Mouse (Mus musculus): ENCODE results near the gene Zyg11b. TPM values are rescaled to one million over a fixed set of nuclear protein-coding genes. Genes with fewer than 3 reads are reported as not detected.

Zyg11b gene
- 10 to 100 TPM; 37.7 to 38.7 TPM for total RNA-seq (2021)
- long read RNA-seq, experiment 1, full-length matches to known transcripts, result 3 of 10 reads
- long read RNA-seq, experiment 1, partial matches to known transcripts, result 0 of 10 reads
- long read RNA-seq, experiment 1, other reads (novel, unspliced or antisense), result 7 of 10 reads
- long read RNA-seq, experiment 2, full-length matches to known transcripts, result 3 of 16 reads
- long read RNA-seq, experiment 2, partial matches to known transcripts, result 2 of 16 reads
- long read RNA-seq, experiment 2, other reads (novel, unspliced or antisense), result 11 of 16 reads

DNA sequence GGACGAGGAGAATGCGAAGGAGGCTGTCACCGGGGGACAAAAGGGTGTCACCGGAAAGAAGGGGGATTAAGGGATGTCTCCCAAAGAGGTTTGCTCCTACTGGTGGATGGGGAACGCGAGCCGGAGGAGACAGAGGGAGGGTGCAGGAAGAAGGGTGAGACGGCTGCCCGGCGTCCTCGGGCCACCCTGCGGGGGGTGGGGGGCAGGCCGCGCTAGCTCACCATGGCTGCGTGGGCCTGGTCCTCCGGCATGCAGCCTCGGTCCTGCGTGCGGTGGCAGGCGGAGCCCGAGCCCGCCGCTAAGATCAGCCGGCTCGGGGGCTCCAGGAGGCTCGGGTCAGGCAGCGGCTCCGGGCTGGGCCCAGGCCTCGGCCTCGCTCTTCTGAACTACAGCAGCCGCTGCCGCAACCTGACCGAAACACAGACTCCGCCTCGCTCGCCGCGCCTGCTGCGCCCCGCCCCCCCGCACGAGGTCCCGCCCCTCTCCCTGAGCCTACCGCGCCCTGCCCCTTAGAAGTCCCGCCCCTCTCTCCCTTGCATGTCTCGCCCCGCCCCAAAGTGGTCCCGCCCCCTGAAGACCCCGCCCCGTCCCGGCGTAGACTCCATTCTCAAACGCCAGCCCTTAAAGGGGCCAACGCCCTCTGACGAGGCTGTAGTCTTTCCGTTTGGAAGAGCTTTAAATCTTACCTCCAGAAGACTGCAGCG, at the start of gene Zyg11b:
Zyg11b (minus strand) TSS at position 427 of the 704 bp plus-strand sequence.
- intact Hi-C loops (cut with DNase I; ENCODE audit: low total_unique reads), result no loop called here
- DNase-seq, result peak; percentile 92

DNA sequence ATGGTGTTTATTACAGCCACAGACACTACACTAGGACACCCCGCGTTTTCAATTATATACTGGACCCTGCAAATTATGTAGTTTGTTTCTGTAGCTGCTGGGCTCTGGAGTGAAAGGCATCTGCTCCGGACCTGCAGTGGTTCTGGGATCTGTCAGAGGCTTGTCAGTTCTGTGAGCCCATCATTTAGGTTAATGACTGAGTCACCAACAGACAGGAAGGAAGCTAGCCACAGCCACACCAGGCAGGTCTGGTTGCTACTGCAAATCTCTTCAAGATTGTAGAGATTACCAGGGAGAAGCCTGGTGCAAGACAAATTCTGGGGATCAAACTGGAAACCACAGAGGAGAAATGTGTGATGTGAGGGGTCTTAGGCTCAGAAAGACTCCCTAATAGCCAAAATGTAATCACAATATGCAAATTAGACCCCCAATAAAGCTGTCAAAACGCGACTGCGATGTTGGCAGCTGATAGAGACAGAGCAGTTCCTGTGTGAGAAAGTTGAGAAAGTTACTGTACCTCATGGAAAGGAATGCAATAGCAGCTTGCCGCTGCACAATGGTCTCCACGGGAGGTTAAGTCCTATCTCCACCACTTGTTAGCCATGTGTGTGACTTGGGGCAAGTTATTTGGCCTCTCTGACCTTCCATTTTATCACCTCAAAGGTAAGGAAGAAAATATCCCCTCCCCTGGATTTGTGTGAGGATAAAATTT, 49.1 kb upstream of the Zyg11b start:
- intact Hi-C loops (cut with DNase I; ENCODE audit: low total_unique reads), result loop anchor here (10.0 kb wide), 1 partner anchor 125 kb away; no protein-coding TSS in a partner anchor
- no peak for DNase-seq

DNA sequence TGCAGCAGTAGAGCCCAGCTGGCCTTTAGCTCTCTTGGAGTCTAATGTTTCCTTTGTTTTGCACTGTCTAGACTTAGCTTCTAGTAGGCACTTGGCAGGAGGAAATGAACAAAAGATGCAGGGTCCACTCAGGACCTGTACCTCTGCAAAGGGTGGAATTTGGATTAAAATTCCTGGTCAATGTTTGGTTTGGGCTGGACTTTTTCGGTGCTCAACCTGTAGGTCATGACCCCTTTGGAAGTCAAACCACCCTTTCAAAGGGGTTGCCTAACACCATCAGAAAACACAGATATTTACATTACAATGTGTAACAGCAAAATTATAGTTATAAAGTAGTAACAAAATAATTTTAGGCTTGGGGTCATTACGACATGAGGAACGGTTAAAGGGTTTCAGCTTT, 48.2 kb upstream of the Zyg11b start:
- intact Hi-C loops (cut with DNase I; ENCODE audit: low total_unique reads), result loop anchor here (10.0 kb wide), 1 partner anchor 126 kb away; no protein-coding TSS in a partner anchor
- no peak for DNase-seq

DNA sequence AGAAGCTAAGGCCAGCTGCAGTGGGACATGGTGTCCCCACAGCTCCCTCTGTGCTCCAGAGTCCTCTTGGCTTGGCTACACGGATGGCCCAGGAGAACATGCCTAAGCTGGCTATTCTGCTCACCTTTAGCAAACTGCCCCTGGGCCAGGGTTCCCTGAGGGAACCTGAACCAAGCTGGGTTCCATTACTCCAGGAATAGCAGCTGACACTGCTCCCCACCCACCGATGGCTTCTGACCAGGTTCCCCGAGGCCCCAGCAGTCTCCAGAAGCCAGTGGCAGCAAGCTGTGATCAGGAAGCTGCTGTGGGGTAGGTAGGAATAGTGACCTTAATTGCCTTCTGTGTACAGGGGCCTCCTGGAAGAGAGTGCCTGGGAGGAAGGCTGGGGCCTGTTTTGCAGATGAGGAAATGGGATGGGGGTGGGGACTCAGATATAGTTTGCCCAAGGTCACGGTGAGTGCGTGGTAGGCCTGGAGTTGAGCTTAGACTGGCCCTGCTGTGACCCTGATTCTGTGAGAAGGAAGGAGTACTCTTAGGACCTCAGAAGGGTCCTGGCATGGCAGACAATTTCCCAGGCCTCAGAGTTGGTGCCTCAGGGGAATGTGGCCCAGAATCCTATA, 47.5 kb upstream of the Zyg11b start:
- intact Hi-C loops (cut with DNase I; ENCODE audit: low total_unique reads), result loop anchor here (10.0 kb wide), 1 partner anchor 126 kb away; no protein-coding TSS in a partner anchor
- peak; percentile 62 for DNase-seq

DNA sequence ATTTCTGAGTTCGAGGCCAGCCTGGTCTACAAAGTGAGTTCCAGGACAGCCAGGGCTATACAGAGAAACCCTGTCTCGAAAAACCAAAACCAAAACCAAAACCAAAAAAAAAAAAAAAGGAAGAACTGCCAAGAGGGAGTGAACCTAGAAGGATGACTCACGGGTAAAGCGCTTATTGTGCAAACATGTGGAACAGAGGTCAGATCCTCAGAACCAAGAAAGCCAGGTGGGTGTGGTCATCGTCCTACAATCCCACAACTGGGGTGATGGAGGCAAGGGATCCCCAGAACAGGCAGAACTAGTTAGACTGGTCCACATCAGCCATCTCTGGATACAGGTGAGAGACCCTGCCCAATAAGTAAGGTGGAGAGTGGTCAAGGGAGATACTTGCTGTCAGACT, 46.2 kb upstream of the Zyg11b start:
- DNase-seq, result no peak
- intact Hi-C loops (cut with DNase I; ENCODE audit: low total_unique reads), result loop anchor here (10.0 kb wide), 1 partner anchor 128 kb away; no protein-coding TSS in a partner anchor

DNA sequence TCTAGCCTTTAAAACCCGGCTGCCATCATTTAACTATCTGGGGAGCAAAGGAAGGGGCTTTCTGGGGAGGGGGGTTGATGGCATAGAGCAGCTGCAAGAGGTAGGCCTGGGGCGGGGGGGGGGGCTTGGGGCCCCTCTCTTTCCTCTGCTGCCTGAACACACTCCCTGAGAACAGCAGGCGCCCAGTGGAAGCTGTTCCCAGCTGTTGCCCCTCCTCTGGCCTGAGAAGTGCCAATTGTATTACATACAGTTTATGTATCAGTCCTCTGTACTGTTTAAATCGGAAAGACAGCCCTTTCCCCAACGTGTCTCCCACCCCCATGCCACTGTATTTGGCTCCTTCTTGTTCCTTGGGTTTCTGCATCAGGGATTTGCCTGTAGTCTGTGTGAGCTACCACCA, 44.9 kb upstream of the Zyg11b start:
- DNase-seq, result no peak
- intact Hi-C loops (cut with DNase I; ENCODE audit: low total_unique reads), result loop anchor here (10.0 kb wide), 1 partner anchor 129 kb away; no protein-coding TSS in a partner anchor

DNA sequence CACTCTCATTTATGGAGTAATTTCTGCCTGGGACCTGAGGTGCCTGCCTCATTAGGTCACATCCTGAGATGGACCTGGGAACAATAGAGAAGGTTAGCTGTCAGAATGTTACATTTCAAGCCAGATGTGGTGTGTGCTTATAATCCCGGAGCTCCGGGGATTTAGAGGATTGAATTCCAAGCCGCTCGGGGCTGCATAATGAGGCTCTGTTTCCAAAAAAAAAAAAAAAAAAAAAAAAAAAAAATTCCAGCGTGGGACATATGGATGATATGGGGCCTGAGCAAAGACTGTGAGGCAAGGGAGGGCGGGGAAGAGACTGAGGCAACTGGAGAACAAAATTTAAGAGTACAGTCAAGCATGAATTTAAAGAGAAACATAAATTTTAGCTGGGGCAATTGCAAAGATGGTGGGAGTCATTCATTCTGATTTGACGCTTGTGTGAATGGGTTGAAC, 43.8 kb upstream of the Zyg11b start:
- no peak for DNase-seq
- intact Hi-C loops (cut with DNase I; ENCODE audit: low total_unique reads), result loop anchor here (10.0 kb wide), 1 partner anchor 130 kb away; no protein-coding TSS in a partner anchor

DNA sequence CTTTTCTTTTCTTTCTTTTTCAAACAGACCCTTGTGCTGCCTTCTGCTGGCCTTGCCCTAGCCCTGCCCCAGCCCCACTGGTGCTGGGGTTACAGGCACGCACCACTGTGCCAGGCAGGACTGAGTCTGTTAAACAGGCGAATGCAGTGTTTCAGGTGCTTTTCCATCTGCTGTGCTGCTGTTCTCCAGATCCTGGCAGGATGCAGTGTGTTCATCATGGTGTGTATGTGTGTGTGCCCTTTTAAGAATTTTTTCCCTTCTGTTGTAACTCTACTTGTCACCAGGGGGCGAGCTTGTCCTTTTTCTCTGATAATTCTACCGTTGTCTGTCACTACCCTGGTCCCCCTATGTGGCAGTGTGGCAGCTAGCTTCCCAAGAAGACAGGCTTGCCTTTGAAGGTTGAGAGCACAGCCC, 38.4 kb upstream of the Zyg11b start:
- DNase-seq, result peak; percentile 43

DNA sequence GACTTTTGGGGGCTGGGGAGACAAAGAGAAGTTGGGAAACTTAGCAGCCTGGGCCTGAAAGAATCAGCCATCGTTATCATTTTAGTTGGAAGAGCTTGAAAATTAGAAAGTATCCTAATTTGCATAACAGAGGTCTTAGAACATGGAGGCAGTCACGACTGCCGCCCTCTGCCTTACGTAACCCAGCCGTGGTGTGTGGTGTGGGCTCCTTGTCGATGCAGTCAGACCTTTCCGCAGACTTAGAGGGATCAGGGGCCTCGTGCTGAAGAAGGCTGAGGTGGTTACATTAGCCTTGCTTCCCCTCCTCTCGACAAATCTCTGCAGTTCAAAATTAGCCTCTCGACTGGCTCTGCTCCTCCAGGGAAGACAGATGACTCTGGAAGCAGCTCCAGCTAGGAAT, 37.9 kb upstream of the Zyg11b start:
- DNase-seq, result no peak
- intact Hi-C loops (cut with DNase I; ENCODE audit: low total_unique reads), result loop anchor here (10.0 kb wide), 1 partner anchor 216 kb away; no protein-coding TSS in a partner anchor

More for the DNA sequence above, 38.4 kb upstream of the Zyg11b start:
- intact Hi-C loops (cut with DNase I; ENCODE audit: low total_unique reads), result loop anchor here (10.0 kb wide), 1 partner anchor 216 kb away; no protein-coding TSS in a partner anchor

DNA sequence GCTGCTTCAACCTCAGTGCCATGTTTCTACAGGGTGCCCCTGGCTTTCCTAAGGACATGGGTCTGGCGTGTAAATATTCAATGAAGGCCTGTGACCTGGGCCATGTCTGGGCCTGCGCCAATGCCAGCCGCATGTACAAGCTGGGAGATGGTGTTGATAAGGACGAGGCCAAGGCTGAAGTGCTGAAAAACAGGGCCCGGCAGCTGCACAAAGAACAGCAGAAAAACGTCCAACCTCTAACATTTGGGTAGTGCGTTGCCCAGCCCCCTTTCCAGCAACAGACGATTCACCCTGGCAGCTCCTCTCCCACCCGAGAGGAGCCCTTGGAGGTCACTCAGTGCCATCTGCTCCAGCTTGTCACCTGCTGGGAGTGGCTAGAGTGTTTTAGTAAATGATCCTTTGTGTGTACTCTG, 37.4 kb upstream of the Zyg11b start:
- intact Hi-C loops (cut with DNase I; ENCODE audit: low total_unique reads), result loop anchor here (10.0 kb wide), 1 partner anchor 216 kb away; no protein-coding TSS in a partner anchor

DNA sequence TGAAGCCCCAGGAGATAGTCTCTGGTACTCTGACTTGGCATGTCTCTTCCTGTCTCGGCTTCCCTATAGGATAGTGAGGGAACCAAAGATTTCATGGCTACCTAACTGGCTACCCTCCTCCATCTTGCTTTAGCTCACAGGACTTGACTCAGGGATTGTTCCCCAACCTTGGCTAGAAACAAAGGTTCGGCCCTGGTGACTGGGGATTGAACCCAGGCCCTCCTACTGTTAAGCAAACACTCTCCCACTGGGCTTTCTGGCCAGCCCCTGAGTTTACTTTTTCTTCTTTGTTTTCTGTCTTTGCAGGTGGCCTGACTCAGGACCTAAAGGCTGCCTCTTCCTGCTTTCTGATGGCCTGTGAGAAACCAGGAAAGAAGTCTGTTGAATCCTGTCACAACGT, 36.9 kb upstream of the Zyg11b start:
- intact Hi-C loops (cut with DNase I; ENCODE audit: low total_unique reads), result loop anchor here (10.0 kb wide), 1 partner anchor 217 kb away; no protein-coding TSS in a partner anchor
- DNase-seq, result no peak

More for the DNA sequence above, 37.4 kb upstream of the Zyg11b start:
- no peak for DNase-seq

DNA sequence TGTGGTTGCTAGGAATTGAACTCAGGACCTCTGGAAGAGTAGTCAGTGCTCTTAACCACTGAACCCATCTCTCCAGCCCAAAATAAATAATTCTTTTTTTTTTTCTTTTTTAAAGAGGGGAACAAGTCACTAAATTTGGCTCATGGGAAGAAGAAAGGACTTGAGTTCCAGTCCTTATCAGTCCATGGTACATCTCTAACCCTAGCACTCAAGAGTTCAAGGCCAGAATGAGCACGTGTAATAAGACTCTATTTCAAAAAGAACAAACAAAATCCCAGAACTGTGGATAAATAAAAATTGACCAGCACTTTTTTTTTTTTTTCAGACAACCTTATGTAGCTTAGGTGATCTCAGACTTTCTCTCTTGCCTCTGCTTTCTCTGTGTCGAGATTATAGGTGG, 35.9 kb upstream of the Zyg11b start:
- intact Hi-C loops (cut with DNase I; ENCODE audit: low total_unique reads), result loop anchor here (10.0 kb wide), 1 partner anchor 218 kb away; no protein-coding TSS in a partner anchor
- DNase-seq, result no peak

DNA sequence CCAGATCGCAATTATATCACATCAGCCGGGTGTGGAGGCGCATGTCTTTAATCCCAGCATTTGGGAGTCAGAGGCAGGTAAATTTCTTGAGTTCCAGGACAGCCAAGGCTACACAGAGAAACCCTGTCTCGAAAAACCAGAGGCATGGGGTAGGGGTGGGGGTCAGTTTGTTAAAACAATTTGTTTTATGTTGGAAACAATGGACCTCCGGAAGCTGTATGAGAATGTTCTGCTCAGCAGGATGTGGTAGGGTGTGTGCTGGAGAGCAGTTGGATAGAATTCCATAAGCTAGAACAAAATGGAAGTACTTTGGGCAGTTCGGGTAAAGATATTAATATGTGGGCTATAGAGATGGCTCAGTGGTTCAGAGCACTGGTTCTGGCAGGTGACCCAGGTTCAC, 34.5 kb upstream of the Zyg11b start:
- intact Hi-C loops (cut with DNase I; ENCODE audit: low total_unique reads), result loop anchor here (10.0 kb wide), 1 partner anchor 219 kb away; no protein-coding TSS in a partner anchor
- DNase-seq, result no peak

DNA sequence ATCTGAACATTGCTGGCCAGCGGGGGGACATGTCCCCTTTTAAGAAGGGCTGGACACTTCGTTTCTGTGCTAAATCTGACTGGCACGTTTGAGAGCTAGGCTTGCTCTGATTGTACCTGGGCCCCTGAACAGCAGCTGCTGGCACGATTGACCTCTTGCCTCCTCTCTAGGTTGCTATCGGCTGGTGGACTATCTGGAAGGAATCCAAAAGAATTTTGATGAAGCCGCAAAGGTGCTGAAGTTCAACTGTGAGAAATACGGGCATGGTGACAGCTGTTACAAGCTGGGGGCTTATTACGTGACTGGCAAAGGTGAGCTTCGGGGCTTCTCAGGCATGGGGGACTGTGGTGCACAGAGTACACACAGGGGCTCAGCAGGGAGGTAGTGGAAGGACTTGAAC, 31.1 kb upstream of the Zyg11b start:
- intact Hi-C loops (cut with DNase I; ENCODE audit: low total_unique reads), result loop anchor here (10.0 kb wide), 1 partner anchor 223 kb away; no protein-coding TSS in a partner anchor
- no peak for DNase-seq

DNA sequence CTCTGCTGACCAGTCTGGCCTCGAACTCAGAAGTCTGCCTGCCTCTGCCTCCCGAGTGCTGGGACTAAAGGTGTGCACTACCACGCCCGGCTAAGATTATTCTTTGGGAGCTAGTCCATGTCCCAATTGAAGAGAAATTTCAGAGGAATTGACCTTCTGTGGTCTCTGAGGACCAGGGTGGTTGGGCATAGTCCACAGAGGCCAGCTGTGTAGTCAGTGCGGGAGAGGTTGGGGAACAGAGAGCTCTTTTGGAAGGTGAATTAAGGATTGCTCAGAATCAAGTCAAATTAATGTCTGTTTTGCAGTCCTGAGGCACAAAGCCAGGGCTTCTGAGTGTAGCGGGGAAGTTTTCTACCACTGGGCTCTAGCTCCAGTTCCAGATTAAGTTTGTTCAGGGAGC, 28.9 kb upstream of the Zyg11b start:
- no peak for DNase-seq
- intact Hi-C loops (cut with DNase I; ENCODE audit: low total_unique reads), result loop anchor here (10.0 kb wide), 1 partner anchor 225 kb away; no protein-coding TSS in a partner anchor

DNA sequence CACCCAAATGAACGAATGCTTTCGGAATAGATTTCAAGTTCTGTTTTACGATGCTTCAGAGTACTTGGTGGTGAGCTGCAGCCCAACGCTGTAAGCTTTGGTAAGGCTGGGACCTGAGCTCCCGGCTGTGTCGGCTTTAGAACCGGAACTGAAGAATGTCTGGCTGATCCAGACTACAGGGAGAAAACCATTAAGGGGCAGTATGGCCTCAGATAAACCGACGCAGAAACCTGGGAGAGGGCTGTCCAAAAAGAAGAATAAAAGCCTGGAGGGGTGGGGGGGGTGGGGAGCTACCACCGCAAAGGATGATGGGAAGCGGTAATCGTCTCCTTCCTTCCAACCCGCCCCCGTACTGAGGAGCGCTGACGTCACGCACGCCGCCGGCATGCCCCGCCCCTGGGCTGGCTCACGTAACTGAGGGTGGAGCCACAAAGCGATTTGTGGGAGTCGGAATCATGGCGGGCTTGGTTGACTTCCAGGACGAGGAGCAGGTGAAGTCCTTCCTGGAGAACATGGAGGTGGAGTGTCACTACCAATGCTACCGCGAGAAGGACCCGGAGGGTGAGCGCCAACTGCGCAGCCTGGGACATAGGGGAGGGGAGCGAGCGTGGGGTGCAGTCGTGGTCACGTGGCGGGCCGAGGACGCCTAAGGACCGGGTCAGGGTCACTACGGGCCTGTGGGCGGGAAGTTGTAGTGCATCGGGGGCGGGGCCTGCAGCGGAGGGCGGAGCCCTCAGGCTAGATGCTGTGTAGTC, 27.0 kb upstream of the Zyg11b start, which contains the start of gene Coa7:
Coa7 (plus strand) TSS at position 411 of the 755 bp plus-strand sequence.
- peak; percentile 97 for DNase-seq
- intact Hi-C loops (cut with DNase I; ENCODE audit: low total_unique reads), result no loop called here

DNA sequence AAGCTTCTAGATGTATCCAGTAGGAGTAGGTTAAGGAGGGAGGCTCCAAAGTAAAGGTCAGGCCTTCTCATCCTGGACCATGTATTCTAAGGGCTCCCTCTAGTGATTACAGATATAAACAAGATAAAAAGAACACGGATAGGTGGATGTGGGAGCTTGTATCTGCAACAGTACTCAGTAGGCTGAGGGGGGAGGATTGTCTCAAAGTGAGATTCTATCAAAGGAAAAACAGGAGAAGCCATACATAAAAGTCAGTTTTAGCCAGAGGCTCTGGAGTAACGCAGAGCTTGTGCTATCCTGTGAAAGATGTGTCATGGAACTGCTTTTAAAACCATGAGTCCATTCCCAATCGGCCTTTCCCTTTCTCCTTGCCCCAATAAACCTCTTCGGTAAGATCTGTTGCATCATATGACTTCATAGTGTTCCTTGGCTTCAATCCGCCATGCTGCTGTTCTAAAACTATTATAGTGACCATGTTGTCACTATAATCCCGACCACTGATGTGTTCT, 26.2 kb upstream of the Zyg11b start:
- intact Hi-C loops (cut with DNase I; ENCODE audit: low total_unique reads), result no loop called here
- no peak for DNase-seq

DNA sequence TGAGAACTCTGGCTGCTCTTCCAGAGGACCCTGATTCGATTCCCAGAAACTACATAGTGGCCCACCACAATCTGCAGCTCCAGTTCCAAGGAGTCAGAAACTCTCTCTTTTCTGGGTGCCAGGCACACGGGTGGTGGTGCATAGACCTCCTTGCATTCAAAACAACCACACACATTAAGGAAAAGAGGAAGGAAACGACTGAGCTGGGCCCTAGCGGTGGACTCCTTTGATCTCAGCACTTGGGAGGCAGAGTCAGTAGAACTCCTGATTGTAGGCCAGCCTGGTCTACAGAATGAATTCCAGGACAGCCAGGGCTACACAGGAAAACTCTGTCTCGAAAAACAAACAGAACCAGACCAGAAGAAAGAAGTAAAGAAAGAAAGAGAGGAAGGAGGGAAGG, 22.7 kb upstream of the Zyg11b start:
- no peak for DNase-seq
- intact Hi-C loops (cut with DNase I; ENCODE audit: low total_unique reads), result no loop called here

Measured in gastrocnemius, postnatal 14 days (tissue).